Mouse (Mus musculus): ENCODE data around the gene Nos1ap.

Gene Nos1ap

DNA sequence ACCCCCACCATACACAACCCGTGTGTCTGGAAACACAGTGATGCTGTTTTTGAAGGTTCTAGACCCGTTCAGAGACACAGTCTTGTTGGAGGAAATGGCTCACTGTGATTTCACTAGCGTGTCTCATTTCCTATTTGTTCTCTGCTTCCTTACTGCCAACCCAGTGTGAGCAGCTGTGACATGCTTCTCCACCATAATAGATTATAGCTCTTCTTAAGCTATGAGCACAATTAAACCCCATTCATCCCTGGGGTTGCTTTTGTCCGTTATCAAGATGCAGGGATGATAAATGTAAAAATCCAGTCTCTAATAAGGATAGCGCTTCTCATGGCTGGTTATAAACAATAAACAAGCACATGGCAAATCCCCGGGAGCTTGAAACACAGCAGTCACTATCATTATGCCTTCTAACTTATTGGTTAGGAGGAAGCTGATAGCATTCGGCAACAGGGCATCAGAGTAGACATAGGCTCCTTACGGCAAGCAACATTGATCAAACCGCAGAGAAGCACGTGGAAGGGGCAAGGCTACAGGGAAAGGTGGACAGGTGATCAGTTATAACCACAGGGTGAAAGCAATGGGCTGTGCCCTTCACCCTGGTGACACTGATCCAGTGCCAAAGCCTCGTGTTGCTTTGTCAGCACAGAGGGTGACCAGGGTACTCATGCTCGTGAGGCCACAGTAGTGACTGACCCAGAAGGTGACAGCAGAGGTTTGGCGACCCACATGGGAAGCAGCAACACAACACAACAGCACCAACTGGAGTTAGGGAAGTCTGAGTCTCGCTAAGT, 133.6 kb downstream of the Nos1ap start:
- DNase-seq = no peak

DNA sequence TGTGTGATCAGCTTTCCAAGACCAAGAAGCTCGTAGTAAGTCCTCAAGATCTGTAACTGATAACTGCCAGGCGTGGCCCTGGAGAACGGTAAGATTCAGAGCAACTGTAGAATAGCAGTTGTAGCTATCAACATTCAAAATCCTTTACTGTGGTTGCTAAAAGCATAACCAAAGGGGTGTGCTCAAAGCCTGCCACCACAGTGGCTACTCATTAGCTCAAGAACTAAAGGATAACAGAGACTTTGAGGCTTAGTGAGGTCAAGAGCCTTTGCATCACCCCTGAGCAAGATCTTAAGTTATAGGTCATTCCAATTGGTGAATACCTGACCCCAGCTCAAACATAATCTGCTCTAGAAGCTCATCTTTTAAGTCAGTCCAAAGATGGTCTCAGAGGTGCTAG, 134.3 kb downstream of the Nos1ap start:
- DNase-seq = peak; percentile 75

DNA sequence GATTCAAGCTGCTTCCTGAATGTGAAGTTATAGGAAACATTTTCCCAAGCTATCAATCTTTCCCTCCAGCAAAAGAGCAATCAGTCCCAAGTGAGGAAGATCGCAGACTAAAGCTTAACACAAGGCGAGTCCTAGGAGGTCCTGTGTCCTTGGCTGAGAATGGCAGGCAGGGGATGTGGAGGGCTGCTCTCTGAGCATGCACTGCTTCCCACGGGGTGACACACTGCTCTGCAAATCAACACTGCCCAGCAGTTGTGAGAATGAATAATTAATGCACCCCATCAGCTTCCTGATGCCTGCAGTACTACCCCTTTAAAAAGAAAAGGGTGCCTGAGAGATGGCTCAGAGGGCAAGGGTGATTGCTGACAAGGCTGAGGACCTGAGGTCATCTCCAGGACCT, 136.2 kb downstream of the Nos1ap start:
- no peak for DNase-seq

DNA sequence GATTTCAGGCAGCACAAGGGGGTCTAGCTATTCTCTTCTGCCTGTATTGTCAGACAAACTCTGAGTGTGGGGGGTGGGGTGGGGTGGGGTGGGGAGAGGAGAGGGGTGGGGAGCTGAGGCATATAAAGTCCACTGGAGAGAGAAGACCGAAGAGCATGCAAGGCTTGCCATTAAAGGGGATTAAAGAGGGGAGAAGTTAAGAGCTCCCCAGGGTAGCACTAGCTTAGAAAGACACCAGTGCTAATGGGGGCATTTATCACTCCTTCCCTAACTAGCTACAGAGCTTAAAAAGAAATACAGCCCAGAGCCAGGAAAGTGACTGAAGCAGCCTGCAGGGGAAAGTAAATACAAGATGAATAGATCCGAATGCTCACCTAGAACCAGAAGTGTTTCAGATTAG, 141.4 kb downstream of the Nos1ap start:
- DNase-seq = no peak

DNA sequence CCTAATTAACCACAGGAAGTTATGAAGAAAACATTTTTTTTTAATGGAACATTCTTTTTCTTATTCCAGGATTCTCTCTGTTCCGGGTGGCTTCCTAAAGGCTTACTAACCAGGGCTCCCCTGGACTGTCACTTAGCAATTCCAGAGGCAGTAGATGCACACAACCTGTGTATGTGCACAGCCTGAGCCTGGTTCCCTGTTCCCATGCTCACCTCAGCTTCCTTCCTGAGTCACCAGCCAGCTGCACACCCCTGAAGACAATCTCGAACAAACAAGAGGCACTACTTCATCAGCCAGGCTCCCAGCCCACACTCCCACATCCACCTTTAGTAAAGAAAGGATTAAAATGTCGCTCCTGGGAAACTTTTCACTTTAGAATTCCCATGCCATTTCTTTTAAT, 144.2 kb downstream of the Nos1ap start:
- DNase-seq = no peak

DNA sequence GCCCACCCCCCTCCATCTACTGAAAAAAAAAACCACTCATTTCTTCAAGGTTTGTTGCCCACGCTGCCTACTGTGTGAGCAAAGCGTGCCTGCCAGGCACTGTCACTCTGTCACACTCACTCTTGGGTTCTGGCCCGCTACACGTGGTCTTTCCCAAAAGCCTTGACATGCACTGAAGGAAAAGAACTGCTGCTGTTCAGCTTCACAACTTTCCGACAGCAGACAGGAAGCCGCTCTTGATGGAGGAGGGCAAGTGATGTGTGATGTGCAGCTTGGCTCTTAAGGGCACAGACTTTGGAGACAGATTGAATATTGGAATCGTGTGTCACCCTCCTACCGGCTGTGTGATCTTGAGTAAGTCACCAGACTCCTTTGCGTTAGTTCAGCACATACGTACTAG, 149.3 kb downstream of the Nos1ap start:
- no peak for DNase-seq

DNA sequence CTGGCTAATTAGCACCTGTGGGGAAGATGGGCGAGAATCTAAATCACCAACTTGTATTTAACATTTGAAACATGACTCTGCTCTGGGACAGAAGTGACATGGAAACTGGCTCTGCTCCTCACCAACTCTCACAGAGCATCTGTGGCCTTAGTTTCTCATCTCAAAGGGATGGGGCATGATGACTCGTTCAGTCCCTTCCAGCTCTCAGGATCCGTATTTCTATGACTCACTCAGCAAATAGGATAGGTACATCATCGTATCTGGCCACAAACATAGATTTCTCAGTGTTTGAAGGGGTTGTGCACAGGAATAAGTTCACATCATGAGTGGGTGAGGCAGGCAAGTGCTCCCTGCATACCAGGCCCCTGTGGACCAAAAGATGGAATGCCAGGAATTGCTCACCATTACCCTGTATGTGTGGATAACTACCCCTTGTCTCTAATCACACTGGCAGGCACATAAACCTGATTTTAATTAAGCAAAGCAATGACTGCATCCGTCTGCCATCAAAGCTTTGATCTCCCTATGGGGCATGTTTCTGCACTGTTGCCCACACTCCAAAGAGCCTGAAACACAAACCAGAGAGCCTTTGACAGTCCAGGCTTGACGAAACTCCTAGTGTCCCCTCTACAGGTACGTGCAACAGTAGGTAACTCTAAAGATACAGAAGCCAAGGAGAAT, 151.1 kb downstream of the Nos1ap start:
- DNase-seq = no peak

DNA sequence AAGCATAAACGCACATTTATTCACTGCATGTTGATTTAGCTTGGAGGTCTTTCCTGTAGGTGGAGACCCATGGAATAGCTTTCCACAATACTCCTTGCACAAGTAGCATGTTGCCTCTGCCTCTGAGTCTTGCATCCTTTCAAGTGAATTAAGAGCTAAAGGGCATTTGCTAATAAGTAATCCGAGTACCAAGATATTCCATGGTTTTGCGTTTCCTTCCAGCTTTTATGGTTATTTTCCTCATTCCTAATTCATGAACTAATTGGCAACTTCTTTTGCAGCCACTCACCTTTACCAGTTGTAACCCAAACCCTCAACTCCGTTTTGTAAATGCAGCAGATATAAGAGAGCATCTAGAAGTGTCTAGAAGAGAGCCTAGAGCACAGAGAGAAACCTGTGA, 155.5 kb downstream of the Nos1ap start:
- DNase-seq = peak; percentile 69

DNA sequence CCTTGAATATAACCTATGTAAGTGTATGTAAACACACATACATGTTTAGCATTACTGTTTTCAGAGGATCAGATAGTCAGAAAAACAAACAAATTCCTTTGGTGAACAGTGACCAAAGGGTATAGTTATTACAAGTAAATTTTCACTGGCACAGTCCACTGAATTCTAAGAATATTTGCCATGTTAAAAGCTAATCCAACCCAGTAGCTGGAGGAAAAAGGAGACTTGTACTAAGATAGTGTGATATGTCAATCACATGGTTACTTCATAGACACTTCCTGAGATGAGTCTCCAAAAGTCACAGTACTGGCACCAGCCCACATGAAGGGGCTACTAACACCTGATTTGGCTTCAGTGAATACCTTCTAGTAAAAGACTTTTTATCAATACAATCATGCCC, 156.0 kb downstream of the Nos1ap start:
- peak; percentile 68 for DNase-seq

DNA sequence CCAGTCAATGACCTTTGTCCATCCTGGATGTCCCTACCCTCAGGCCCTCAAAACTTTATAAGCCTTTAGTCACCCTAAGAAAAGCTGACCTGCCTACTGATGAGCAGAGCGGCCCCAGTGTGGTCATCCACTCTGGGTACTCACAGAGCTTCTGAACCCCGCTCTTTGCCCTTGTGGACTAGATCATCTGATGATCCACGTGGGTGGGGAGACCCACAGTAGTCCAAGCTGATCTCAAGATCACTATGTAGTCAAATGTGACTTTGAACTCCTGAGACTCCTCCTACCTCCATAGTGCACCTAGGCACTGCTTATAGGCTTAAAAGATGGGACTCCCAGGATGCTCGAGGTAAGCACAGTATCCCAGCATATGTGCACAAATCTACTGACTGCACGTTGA, 157.4 kb downstream of the Nos1ap start:
- peak; percentile 88 for DNase-seq

DNA sequence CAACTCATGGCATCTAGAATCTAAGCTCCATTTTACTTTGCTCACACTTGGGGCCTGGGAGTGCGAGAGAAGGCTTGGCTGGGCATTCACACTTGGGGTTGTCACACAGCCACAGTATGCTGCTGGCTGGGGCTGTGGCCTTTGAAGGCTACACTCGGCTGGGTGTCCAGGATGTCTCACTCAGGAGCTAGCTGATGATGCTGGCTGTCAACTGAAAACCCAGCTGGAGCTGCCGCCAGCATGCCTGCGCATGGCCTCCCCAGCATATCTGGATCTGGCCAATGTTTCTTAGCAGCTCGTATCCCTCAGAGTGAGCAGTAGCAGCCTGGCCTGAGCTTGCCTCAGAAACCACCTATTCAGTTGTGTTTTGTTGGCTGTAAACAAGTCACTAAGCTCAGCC, 158.3 kb downstream of the Nos1ap start:
- DNase-seq = no peak

DNA sequence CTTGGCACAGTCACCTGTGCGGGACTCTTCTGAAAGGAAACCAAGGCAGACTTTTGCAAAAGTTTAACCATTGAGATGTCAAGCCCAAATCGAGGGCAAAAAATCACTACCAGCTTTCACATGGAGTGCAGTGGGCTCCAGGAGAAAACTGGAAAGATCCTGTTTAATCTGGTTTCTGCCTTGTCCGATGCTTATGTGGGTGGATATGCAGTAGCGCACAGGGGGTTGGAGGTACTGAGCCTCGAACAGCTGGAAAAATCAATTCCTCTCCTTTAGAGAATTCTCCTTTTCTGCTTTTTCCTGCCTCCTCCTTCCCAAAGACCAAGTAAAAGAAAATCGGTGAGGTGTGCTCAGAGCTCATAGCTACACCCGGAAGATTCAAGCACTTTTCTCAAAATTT, 159.0 kb downstream of the Nos1ap start:
- no peak for DNase-seq

DNA sequence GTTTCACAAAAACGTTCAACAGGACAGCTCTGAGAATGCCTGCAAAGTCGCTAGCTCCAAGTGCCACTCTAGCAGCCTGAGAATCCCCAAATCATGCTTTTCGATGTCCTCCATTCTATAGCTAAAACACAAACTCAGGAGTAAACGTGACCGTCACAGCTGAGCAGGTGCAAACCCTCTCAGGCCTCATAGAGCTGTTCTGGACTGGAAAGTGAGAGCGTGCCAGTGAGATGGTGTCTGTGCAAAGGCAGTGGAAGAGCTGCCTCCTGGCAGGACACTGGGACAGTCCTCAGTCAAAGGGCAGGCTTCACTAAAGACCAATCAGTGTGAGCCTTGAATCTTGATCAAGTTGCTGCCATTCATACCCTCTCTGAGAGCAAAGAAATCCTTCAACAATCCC, 160.0 kb downstream of the Nos1ap start:
- peak; percentile 65 for DNase-seq

DNA sequence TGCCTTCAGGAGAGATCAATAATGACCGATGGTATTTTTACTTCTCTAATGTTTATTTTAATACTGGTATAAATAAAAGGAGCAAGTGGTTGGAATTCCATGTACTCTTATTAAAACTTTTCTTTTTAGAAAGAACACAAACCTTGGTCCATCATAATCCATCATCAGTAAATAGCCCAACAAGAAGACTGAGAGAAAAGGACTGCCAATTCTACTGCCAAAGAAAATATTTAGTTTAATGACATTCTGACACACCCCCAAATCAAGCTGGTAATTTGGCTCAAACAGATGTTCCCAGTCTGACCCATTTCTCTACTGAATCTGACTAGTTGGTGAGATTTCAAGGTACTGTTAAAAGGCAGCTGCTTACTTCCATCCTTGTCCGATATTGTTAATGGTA, 161.5 kb downstream of the Nos1ap start:
- DNase-seq = no peak

DNA sequence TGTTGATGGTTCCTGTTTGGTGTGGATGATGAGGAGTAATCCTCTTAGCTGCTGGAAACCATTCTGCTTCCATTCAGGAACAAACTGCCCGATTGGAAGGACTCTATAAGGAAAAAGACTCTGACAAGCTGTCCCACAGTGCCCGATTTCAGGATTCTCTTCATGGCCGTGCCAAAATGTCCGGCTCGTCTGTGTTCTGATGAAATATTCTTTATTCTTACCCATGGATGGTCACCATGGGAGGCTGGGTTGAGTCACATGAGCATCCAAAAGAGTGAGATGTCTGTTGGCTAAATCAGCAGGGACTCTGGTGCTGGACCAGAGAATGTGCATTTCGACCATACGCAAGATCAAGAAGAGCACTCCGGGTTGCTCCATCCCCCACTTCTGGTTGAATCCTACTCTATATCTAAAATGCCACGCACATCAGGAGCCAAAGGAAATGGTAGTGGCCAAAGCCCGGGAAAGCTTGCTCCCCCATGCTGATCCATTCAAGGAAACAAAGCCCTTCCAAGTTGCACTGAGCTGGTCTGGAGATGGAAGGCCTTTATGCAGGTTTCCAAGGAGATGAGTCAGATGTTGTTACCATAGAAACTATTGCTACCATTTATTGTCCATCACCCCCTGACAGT, 165.3 kb downstream of the Nos1ap start:
- no peak for DNase-seq

DNA sequence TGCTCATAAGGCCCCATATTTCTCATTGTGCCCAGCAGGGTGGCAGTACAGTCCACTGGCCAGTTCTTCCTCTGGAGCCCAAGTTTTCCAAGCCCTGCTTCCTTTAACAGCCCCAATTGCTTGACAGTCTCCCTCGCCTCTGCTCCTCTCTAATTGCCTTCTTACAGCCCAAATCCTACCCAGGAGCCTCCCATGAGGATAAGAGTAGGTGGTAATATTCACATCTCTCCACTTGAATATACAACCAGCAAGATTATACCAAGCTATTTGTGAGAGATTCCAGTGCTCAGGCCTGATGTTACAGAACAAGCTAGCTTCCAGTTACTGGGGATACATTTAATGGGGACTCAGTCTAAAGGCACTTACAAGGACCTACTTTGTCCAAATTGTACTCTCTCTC, 166.6 kb downstream of the Nos1ap start:
- DNase-seq = no peak

DNA sequence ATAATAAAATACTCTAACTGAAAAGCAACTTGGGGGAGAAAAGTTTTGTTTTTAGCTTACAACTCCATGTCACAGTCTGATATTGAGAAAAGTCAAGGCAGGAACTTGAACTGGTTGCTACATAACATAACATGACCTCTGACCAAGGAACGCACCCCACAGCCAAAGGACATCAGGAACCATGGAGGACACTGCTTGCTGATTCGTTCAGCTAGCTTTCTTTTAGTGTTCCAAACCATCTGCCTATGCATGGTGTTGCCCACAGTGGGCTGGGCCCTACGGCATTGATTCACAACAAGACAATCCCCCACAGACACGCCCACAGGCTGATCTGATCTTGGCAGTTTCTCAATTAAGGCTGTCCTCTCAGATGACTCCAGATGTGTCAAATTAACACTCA, 167.5 kb downstream of the Nos1ap start:
- no peak for DNase-seq

DNA sequence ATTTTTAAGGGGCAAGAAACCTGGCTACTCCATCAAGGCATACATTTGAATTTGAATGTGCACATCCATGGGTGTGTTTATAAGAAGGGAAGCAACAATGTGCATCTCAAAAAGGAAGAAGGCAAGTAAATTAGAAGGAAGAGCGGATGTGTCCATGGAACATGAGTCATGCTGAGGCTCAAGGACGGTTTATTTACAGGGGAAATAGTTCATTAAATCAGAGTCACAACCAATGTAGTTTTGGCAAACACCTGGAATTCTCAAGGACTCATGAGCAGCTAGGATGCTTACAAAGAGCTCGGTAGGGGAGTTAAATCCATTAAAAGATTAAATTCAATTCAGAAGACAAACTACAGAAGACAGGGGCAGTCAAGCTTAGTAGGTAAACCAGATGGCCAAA, 169.7 kb downstream of the Nos1ap start:
- DNase-seq = no peak

DNA sequence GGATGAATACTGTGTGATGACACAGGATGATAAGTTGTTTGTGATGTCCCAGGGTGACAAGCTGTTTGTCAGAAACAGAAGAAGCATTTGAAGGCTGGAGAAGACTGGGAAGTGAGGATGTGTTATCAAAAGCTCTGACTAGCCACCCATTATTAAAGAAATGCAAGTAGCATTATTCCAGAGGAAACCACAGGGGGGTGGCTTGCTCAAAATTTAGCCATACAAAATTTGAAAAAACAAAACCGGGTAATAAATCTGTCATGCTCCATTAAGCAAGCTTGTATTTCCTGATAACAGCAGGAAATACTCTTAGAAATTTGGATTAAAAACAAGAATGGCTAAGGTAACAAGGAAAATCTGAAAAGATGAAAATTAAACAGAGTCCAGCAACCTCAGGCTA, 171.5 kb downstream of the Nos1ap start:
- peak; percentile 59 for DNase-seq

DNA sequence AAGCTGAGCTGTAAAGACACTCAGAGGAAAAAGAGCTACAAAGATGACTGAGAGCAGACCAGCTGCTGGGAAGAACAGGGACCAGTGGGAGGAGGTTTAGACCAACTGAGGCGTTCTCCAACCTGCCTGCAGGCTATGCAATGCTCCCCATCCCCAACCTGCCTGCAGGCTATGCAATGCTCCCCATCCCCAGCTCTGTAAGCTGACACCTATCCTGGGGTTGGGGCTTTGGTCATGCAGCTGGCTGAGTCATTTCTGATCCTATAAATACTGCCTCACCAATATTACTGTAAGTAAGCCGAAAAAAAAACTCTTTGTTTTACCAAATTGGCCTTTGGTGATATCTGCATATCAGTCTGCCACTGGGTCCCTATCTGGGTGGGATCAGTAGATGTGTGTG, 172.7 kb downstream of the Nos1ap start:
- DNase-seq = no peak

DNA sequence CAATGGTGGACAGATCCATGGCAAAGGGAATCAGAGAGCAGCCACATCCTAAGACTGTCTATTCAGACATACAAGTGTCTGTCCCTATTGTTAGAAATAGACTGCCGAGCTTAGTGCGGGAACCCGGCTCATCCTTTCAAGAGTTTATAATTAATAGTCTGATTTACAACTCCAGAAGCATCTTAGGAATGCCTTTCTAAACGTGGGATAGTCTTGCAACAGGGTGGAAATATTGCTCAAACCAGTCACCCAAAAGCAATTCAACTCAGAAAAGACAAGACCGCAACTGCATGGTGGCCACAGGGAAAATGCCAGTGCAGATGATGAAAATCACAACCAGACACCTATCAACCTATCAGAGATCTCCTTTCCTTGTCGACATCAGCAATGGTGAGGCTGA, 173.5 kb downstream of the Nos1ap start:
- no peak for DNase-seq

DNA sequence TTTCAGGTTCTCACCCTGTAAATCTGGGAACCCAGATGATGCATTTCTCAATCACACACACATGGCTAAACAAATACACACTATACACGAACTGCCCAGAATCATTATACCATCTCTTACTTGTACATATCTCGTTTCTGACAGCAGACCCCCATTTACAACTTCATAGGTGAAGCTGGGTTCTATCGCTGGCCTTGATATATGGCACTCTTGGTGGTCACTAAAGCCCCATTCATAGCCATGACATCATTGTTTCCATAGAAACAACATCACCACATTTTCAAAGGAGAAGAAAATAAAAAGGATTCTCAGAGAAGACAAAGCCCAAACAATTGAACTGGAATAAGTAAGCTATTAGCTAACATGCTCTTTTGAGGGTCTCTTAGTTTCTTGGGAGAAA, 174.3 kb downstream of the Nos1ap start:
- DNase-seq = no peak

DNA sequence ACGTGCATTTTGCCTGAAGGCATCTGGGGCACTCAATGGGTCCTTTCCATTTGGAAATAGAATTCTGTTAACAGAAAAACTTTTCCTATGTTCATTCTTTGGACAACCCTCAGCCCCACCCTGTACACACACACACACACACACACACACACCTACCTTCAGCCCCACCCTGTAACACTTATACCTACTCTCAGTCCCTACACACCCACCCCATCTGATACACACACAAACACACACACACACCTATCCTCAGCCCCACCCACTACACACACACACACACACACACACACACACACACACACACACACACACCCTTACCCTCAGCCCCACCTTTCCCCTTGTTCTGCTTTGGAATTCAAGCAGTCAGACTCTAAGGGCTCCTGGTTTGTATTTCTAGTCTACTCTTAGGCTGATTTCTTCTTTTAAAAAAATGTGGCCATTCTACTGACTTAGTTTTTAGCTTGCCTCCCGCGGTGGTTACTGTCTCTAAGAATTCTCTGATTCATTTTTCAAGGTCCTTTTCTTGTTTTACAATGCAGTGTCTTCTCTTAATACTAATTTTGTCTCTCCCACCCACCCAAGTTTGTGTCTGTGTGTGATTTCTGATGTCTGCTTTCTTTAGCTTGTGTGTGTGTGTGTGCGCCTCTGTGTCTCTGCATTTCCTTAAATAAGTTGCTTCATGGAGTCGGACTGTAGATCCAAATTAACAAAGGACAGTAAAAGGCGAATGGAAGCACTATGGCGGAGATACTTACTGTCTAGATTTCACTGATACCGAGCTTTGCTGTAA, 179.1 kb downstream of the Nos1ap start:
- DNase-seq = no peak

DNA sequence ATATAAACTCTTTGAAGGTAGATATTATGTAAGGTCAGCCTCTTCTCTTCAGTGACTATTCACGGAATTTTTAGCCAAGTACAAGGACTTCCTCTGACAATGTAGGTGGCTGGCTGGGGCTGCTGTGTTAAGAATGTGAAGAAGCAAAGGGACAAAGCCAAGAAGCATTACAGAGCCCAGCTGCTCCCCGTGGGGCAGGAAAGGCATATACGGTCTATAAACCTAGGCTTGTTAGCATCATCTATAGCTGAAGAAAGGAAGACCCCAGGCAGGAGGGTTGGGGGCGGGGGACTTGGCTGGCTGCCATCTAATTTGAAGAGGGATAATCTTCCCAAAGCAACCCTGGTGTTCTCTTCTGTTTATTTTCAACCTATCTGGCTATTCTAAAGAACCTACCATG, 180.6 kb downstream of the Nos1ap start:
- DNase-seq = no peak
